Mouse (Mus musculus) macrophage (primary cell): ENCODE results near the gene Arap1. TPM values are rescaled to one million over a fixed set of nuclear protein-coding genes. Genes with fewer than 3 reads are reported as not detected.

Experiments
- H3K27ac ChIP-seq: fragments of 350-480 bp; formaldehyde crosslinking; 2 replicates; pipeline ENCODE4 v1.9.0; 2021
- H3K36me3 ChIP-seq: fragments of 350-480 bp; formaldehyde crosslinking; 2 replicates; pipeline ENCODE4 v1.9.0; 2021; ENCODE audit errors: inconsistent target
- H3K4me3 ChIP-seq: fragments of 350-480 bp; formaldehyde crosslinking; 2 replicates; pipeline ENCODE4 v1.9.0; 2021; ENCODE audit errors: inconsistent target
- H3K79me2 ChIP-seq: fragments of 350-480 bp; formaldehyde crosslinking; 2 replicates; pipeline ENCODE4 v1.9.0; 2021; ENCODE audit errors: inconsistent target
- WGBS: methylation state at CpG from one replicate; pipeline ENCODE4 v1.1.7; 2026; ENCODE audit warnings: inconsistent platforms; ENCODE audit not compliant: missing documents; 5-methylcytosine and 5-hydroxymethylcytosine counted together
- polyA plus RNA-seq: library from polyadenylated mRNA; stranded (reverse); fragments of 250-400 nt; gene quantifications from 3 replicates; pipeline ENCODE4 v1.2.4, GENCODE M21; 2018; ENCODE audit warnings: inconsistent platforms

The Arap1 gene
- polyA plus RNA-seq, 1 experiment from 2014 or later = 225 TPM

DNA sequence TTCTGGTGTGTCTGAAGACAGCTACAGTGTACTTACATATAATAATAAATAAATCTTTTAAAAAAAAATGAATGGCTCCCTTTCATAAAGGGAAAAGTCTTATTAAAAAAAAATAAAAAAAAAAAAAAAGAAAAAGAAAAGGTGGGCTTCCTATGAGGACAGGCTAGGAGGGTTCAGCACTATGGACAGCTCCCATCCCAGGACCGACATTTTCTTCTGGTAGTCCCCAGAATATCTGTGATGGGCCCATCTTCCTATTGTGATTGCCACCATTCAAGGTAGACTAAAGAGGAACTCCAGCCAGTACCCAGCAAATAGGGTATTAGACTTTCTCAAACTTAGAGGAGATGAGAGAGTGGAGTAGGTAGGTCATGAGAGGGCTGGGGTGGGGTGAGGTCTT is 90.0 kb downstream of the Arap1 start:
- 14% methylated on average over 1 of the region's 1 CpGs for whole genome bisulfite sequencing
- Histone ChIP-seq H3K36me3 (no peaks in the 10 kb centered on the region), H3K27ac (no peak overlapping the region), H3K79me2 (no peaks in the 10 kb centered on the region), H3K4me3 (no peak overlapping the region)

DNA sequence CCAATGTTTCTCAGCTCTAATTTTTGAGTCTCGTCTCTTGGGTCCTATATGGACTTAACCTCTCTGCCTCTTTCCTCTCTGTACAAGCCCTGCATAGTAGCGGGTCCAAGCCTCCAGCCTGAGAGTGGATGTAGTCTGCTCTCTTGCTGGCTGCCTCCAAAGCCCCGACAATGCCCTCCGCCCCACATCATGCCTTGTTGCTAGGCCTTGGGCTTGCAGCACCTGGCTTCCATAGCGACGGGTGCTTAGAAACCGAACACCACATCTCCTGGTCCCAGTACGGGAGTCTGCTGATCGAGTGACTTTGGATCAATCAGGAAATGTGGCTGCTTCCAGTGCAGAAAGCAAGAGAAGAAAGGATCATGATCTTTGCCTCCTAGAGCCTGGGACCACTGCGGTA is 95.2 kb downstream of the Arap1 start:
- Histone ChIP-seq H3K27ac (no peak overlapping the region), H3K36me3 (no peaks in the 10 kb centered on the region), H3K4me3 (no peak overlapping the region), H3K79me2 (no peaks in the 10 kb centered on the region)
- 80% methylated on average over 10 of the region's 10 CpGs for WGBS

DNA sequence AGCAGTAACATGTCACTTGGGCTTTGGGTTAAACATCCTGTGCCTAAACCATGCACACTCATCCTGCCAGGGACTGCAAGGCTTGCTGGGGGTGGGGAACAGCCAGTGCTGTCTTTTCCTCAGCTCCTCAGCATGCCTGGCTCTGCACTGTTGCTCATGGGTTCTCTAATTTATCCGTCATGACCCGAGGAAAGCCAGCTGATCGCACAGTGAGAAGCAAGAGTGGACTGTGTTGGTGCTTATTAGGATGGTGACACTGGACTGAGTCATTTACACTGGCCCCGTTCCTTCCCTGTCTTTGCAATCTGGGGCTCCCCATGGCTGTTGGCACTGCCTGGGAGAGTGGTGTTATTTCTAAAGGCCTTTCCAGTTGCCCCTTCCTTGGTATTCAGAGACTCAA is 96.3 kb downstream of the Arap1 start:
- Histone ChIP-seq H3K27ac (no peak overlapping the region), H3K4me3 (no peak overlapping the region), H3K36me3 (no peaks in the 10 kb centered on the region), H3K79me2 (no peaks in the 10 kb centered on the region)
- WGBS = 80% methylated on average over 4 of the region's 4 CpGs

DNA sequence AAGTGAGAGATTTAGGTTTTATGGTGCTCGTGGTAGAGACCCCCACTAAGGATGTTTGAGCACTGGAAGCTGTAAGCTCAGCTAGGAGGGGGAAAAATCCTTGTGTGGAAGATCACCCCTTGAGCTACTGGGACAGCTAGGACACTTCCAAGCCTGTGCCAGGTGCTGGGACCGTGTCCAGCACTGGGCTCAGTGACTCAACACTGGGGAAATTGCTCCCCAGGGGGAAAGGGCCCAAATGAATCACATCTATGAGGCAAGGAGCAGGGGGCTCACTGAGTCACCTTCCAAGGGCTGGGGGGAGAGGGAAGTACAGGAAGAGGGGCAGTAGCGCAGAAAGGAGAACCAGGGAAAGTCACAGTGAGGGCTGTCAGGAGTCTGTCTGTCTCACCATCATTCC is 102.0 kb downstream of the Arap1 start:
- Histone ChIP-seq H3K4me3 (no peak overlapping the region), H3K27ac (no peak overlapping the region), H3K36me3 (no peaks in the 10 kb centered on the region), H3K79me2 (no peaks in the 10 kb centered on the region)
- 25% methylated on average over 3 of the region's 3 CpGs for WGBS

DNA sequence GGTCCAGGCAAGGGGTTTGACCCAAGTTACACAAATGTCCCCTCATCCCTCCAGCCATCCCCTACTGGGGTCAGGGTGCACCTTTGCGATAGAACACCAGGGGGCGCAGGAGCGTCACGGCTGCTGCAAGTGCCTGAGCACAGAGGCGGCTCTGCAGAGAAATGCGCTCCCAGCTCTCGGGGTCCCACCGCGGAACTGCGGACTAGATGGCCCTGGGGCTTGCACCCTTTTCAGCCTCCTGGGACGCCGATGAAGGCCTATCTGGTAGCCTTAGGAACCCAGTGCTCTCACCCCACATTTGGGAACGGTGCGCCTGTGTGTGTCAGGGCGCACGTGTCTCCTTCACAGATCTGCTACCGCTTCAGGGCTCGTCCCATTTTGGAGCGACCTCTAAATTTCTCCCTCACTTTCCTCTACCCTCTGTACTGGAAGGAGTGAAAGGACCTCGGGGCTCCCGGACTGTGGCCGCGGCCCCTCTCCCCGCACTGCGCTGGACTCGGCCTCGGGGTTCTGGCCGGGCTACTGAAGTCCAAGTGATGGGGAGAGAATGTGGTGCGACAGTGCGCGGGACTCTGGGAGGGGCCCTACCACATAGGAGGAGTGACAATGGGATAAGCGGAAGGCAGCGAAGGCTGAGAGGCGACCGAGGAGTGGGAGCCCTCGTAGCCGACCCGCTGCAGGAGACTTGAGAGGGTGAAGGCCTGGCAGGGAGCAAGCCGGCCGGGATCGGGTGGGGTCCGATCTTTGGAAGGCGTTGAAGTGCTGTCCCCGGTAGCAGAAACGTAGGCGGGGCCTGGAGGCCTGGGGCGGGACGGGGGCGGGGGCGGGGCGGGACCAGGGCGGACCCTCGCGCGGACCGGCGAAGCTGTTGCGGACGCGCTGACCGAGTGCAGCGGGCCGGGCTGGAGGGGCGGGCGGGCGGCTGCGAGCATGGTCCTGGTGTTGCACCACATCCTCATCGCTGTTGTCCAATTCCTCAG is 102.8 kb downstream of the Arap1 start:
- Histone ChIP-seq H3K27ac (no peak overlapping the region), H3K4me3 (peak overlapping the region; percentile 25; the same call in 1 of the 2 replicates), H3K36me3 (no peaks in the 10 kb centered on the region), H3K79me2 (no peaks in the 10 kb centered on the region)
- under 1% methylated on average over 67 of the region's 68 CpGs for WGBS

DNA sequence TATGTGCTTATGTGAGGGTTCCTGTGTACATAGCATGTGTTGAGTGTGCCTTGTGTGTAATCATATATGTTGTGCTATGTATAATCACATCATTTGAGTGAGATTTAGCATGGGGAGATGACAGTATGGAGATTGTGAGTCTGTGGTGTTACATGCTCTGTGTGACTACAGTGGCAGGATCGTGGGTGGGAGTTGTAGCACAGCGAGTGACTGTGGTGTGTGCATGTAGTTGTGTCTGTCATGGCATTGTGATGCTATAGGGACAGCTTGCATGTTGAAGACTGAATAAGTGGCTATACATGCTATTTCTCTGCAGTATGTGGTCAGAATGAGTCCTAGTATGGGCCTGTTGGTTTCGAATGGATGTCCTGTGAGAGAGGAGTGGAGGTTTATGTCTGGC is 104.8 kb downstream of the Arap1 start:
- H3K27ac ChIP-seq = no peak overlapping the region
- no peaks in the 10 kb centered on the region for H3K36me3 ChIP-seq
- WGBS = 83% methylated on average over 3 of the region's 3 CpGs
- no peaks in the 10 kb centered on the region for H3K79me2 ChIP-seq
- H3K4me3 ChIP-seq = no peak overlapping the region

DNA sequence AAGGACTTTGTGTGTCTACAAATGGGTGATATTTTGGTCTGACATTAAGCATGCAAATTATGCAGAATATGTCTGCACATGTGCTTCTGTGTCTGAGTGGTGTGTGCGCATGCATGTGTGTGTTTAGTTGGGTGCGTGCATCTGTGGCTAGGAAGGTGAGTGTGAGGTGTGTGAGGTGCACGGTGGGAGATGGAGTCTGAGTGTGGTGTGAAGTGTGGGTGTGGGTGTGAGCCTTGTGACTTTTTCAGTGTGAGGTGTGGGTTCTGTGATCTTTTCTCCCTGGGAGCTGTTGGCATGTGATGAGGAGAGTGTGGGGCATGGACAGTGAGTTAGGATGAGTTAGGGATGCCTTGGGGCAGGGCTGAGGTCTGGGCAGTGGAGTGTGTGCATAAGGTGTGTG is 105.4 kb downstream of the Arap1 start:
- Histone ChIP-seq H3K27ac (no peak overlapping the region), H3K4me3 (no peak overlapping the region), H3K36me3 (no peaks in the 10 kb centered on the region), H3K79me2 (no peaks in the 10 kb centered on the region)
- 100% methylated on average over 3 of the region's 3 CpGs for WGBS

DNA sequence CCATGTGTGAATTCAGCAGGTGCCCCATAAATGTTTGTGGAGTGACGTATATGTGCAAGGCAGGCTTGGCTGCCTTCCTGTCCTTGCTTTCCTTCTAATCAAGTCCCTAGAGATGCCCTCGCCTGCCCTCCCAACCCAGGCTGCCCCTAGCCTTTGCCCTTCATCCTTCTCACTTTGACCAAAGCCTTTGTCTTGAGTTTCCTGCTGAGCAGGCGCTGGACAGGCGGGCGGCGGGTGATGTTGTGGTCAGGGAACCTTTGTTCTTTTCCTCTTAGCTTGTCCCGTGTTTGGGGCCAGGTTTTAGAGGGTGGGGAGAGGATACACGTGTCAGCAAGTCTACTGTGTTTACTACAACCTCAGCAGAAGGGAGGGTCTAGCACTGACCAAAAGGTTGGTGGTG is 105.9 kb downstream of the Arap1 start:
- WGBS = 65% methylated on average over 8 of the region's 8 CpGs
- H3K79me2 ChIP-seq = no peaks in the 10 kb centered on the region
- H3K36me3 ChIP-seq = no peaks in the 10 kb centered on the region
- no peak overlapping the region for H3K27ac ChIP-seq
- H3K4me3 ChIP-seq = no peak overlapping the region

DNA sequence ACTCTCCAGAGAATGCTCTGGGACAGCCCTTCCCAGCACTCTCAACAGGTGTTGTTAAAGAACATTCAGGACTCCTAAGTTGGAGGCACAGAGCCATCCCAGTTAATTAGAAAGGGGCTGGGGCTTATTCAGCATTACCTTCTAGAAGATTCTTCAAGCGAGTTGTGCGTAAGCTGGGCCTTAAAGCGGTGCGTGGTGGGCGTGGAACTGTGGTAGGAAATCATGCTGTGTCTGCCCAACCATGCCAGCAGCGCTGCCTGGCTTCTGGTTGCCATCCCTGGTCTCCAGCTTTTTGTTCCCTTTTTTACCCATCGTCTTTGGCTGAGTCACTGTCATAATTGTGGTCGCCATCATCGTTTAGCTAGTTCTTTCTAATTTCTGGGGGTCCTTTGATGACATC is 106.6 kb downstream of the Arap1 start:
- H3K27ac ChIP-seq = peak overlapping the region; percentile 33
- WGBS = 3% methylated on average over 9 of the region's 9 CpGs
- H3K4me3 ChIP-seq = no peak overlapping the region
- no peaks in the 10 kb centered on the region for H3K79me2 ChIP-seq
- no peaks in the 10 kb centered on the region for H3K36me3 ChIP-seq

DNA sequence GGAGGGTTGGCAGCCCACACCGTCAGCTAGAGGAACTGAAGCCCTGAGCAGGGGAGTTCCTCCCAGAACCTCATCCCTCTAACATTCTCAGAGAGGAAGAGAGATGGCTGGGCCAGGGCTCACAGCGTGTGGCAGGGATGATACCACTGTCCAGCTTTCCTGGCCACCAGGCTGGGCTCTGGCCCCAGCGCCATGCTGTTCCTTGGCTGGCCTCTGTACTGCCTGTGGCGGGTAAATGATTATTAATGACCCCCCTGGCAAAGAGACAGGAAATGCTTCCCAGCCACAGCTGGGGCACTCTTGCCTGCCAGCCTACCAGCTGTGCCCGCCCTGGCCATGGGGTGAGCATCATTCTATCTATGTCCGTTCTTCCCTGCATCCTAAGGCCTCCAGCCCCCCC is 107.3 kb downstream of the Arap1 start:
- Histone ChIP-seq H3K79me2 (no peaks in the 10 kb centered on the region), H3K36me3 (no peaks in the 10 kb centered on the region), H3K4me3 (no peak overlapping the region), H3K27ac (peak overlapping the region; percentile 33)
- WGBS = 55% methylated on average over 6 of the region's 6 CpGs

DNA sequence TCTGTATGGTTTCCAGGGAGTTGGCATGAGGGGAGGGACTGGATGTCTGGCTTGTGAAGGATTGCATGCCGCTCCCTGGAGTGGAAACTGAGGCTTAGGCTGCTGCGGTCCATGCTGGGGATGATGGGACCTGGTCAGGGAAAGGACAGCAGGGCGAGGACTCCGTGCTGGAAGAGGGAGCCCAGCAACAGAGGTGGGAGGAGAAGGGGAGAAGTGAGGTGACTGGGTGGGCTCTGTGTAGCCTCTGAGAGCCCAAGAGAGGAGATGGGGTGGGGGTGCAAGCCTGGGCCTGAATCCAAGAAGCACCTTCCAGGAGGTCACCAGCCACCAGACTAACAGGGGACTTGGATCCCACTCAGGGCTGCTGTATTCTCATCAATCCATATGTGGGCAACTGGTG is 108.5 kb downstream of the Arap1 start:
- no peak overlapping the region for H3K27ac ChIP-seq
- 89% methylated on average over 4 of the region's 4 CpGs for WGBS

DNA sequence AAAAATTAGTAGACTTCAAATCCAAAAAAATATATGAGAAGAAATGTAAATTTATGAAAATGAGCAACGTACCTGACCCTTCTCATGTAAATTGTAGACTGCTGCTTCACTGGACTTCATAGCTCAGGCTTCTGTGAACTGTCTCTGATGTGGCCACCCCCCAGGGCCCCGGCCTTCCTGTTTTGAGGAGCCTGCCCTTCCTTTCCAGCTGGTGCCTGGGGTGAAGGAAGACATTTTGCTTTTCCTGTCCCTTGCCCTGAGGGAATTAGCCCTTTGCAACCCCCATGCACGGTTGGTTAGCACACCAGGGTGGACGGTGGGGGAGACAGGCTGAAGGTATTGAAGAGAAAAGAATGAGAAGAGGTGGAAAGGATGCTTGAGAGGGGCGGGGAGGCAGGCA is 108.9 kb downstream of the Arap1 start:
- no peaks in the 10 kb centered on the region for H3K36me3 ChIP-seq
- WGBS = 35% methylated on average over 5 of the region's 5 CpGs
- no peak overlapping the region for H3K4me3 ChIP-seq
- H3K27ac ChIP-seq = no peak overlapping the region
- H3K79me2 ChIP-seq = no peaks in the 10 kb centered on the region

More for the DNA sequence above, 108.5 kb downstream of the Arap1 start:
- Histone ChIP-seq H3K36me3 (no peaks in the 10 kb centered on the region), H3K4me3 (no peak overlapping the region), H3K79me2 (no peaks in the 10 kb centered on the region)

DNA sequence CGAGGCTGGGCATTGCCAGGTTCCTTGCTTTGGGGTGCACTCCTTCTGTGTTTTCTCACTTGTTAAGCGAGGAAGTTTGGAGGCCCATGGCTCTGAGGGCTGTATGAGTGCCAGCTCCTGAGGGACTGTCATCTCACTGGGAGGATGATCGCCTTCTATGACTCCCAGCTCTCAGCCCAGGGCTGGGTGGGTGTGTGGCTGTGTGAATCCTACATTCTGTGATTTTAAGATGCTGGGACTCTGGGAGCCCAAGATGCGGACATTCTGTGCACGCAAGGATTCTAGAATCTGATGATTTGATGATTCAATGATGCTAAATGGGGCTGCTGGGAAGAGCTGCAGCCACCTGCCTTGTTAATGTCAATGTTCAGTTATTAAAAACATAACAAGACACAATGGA is 109.4 kb downstream of the Arap1 start:
- no peaks in the 10 kb centered on the region for H3K36me3 ChIP-seq
- no peak overlapping the region for H3K27ac ChIP-seq
- WGBS = 83% methylated on average over 5 of the region's 5 CpGs
- H3K79me2 ChIP-seq = no peaks in the 10 kb centered on the region
- H3K4me3 ChIP-seq = no peak overlapping the region

DNA sequence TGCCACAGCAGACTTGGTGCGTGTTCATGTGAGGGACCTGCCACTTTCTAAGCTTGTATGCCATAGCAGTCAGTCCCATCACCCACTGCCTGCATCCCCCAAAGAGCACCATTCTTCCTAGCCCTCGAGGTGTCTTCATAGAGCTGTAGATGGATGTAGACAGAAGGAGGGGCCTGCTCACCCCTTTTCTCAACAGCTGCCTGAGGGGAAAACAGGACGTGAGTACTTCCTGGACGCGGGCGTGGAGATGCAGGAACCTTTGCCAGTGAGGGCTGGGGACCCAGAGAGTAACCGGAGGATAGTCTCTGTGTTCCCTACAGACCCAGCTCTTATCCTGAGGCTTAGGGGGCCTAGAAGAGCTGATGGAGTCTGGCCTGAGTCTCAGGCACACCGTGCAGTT is 109.9 kb downstream of the Arap1 start:
- no peak overlapping the region for H3K27ac ChIP-seq
- 42% methylated on average over 8 of the region's 8 CpGs for WGBS
- H3K79me2 ChIP-seq = no peaks in the 10 kb centered on the region
- no peak overlapping the region for H3K4me3 ChIP-seq
- H3K36me3 ChIP-seq = no peaks in the 10 kb centered on the region

DNA sequence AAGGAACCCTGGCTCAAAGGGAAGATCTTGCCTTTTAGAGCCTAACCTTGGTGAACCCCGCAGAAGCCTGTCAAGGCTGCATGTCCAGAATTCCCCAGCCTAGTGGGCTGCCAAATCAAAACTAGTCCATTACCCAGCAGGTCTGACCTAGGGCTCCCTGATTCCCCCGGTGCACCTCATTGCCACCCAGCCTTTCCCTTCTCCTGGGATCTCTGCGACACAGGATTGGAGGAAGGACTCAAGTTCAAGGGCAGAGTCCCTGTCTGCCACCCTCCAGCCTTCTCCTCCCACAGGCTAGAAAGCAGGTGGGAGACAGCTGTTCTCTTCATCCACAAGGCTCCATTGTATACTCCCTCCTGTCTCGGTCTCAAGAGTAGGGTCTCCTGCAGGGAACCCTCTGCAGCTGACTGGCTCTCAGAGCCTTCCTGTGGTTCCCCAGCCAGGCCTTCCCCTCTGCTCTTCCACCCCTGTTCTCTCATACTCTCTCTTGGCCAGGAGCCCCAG is 110.5 kb downstream of the Arap1 start:
- no peak overlapping the region for H3K27ac ChIP-seq

More for the DNA sequence above, 110.5 kb downstream of the Arap1 start:
- no peaks in the 10 kb centered on the region for H3K36me3 ChIP-seq
- no peak overlapping the region for H3K4me3 ChIP-seq
- WGBS = 98% methylated on average over 3 of the region's 4 CpGs
- no peaks in the 10 kb centered on the region for H3K79me2 ChIP-seq
